Mouse (Mus musculus) testis, postnatal 14 days (tissue): ENCODE data around the gene Tlr3.

Source experiments
- DNase-seq: peaks from one replicate; pipeline ENCODE4 v3.0.0; 2021; ENCODE audit warnings: low spot score

The Tlr3 gene

GRCm38 (mm10) chr8:45410882-45411281 lies at the start of gene Tlr3:
Tlr3 (minus strand) TSS chr8:45411080.
- DNase-seq: peak; percentile 29

- DNase-seq: no peak
Measured at GRCm38 (mm10) chr8:45457874-45458273, 47.0 kb upstream of the Tlr3 start.

GRCm38 (mm10) chr8:45454426-45454825 lies 43.5 kb upstream of the Tlr3 start:
- DNase-seq: peak; percentile 35

GRCm38 (mm10) chr8:45452115-45452514 lies 41.2 kb upstream of the Tlr3 start:
- no peak for DNase-seq

GRCm38 (mm10) chr8:45448842-45449241 lies 38.0 kb upstream of the Tlr3 start:
- no peak for DNase-seq

GRCm38 (mm10) chr8:45448257-45448656 lies 37.4 kb upstream of the Tlr3 start:
- DNase-seq: no peak

- DNase-seq: no peak
Measured at GRCm38 (mm10) chr8:45438899-45439535, 28.1 kb upstream of the Tlr3 start.

GRCm38 (mm10) chr8:45420151-45420550 lies 9.3 kb upstream of the Tlr3 start:
- no peak for DNase-seq

- DNase-seq: no peak
Measured at GRCm38 (mm10) chr8:45414965-45415364, 4.1 kb upstream of the Tlr3 start.

- peak; percentile 53 for DNase-seq
Measured at GRCm38 (mm10) chr8:45410146-45410880, 567 bp downstream of the Tlr3 start.

- no peak for DNase-seq
Measured at GRCm38 (mm10) chr8:45409702-45410101, 1.2 kb downstream of the Tlr3 start.

- no peak for DNase-seq
Measured at GRCm38 (mm10) chr8:45383250-45383649, 27.6 kb downstream of the Tlr3 start.

GRCm38 (mm10) chr8:45381963-45382347 lies 28.9 kb downstream of the Tlr3 start, which contains the start of gene Fam149a:
Fam149a (minus strand) TSS chr8:45382291.
- DNase-seq: no peak

GRCm38 (mm10) chr8:45381075-45381962 lies 29.6 kb downstream of the Tlr3 start:
- DNase-seq: no peak

GRCm38 (mm10) chr8:45380598-45380997 lies 30.3 kb downstream of the Tlr3 start:
- no peak for DNase-seq

GRCm38 (mm10) chr8:45374071-45374470 lies 36.8 kb downstream of the Tlr3 start:
- no peak for DNase-seq

GRCm38 (mm10) chr8:45367154-45367553 lies 43.7 kb downstream of the Tlr3 start:
- DNase-seq: no peak

GRCm38 (mm10) chr8:45363220-45363619 lies 47.7 kb downstream of the Tlr3 start:
- no peak for DNase-seq

- DNase-seq: no peak
Measured at GRCm38 (mm10) chr8:45362323-45362722, 48.6 kb downstream of the Tlr3 start.

- no peak for DNase-seq
Measured at GRCm38 (mm10) chr8:45359091-45359605, 51.7 kb downstream of the Tlr3 start.

GRCm38 (mm10) chr8:45358132-45358918 lies 52.6 kb downstream of the Tlr3 start:
- no peak for DNase-seq

- no peak for DNase-seq
Measured at GRCm38 (mm10) chr8:45355809-45356208, 55.1 kb downstream of the Tlr3 start.
